Mouse (Mus musculus) cerebellum, postnatal 25 days (tissue): ENCODE results near the gene Vps8.

ENCODE experiments used
- DNase-seq, 2 experiments: peaks; one replicate each; pipeline ENCODE4 v3.0.0; 2021; ENCODE audit warnings: mixed read lengths in 2 of 2

Gene Vps8

DNA sequence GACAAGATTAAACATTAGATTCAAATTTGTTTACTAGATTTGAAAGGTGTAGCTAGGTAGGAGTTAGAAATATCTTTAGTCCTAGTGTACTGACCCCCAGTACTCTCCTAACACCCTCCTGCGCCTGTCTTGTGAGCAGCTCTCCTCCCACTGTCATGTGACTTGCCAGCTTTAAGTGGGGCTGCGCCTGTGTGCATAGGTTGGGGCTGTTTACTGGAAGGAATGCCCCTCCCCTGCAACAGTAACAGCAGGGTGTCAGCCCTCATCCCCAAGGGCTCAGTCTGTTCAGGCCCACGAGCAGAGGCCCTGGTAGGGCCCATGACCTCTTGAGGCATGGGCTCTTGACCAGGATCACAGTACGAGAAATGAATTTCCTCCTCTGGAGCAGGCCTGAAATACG is 62.8 kb downstream of the Vps8 start:
- DNase-seq, result no peak

DNA sequence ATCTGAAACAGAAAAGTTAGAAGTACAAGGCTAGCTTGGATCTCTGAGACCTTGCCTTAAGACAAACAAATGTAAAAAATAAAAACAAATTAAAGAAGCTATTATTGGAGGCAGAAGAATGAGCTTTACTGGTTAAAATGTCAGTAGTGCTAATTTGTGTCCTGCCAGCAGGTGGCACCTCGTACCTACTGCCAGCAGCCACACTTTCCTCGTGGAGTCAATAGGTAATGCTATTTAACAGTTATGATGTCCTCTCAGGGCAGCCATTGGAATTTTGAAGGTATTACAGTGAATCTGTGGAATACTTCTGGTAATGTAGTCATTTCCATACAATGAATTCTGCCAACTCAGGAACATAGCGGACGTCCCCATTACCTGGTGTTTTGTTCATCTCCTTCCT is 65.5 kb downstream of the Vps8 start:
- DNase-seq, result peak; percentile 53 to 70

DNA sequence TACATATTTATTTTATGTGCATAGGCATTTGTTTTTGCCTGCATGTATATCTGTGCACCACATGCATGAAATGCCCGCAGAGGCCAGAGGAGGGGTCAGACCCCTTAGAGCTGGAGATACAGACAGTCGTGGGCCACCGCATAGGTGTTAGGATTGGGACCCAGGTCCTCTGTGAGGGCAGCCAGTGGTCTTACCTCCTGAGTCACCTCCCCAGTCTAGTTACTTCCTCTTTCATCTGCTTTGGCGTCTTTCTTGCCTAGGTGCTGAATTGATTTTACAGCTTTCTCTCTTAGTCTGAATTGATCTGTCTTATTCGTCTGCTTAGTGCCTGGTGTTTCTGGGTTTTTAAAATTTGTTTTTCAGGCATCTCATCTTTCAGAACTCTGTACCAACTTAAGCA is 69.4 kb downstream of the Vps8 start:
- no peak for DNase-seq

DNA sequence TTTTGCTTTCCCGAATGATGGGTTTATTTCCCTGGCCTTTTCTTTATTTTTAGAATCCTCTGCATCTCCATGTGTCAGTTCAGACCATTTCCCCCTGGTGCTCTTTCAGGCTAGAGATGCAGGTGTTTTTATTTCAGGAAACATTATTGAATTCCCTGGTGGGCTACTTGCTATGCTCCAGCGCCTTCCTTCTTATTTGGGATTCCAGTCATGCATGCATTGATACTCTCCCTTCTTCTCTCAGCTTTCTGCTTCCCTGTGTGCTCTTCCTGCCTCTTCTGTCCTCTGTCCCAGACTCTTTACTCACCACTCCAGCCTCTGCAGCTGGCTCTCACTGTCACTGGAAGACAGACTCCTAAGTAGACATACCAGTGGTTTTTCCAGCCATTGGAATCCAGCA is 70.0 kb downstream of the Vps8 start:
- no peak for DNase-seq

DNA sequence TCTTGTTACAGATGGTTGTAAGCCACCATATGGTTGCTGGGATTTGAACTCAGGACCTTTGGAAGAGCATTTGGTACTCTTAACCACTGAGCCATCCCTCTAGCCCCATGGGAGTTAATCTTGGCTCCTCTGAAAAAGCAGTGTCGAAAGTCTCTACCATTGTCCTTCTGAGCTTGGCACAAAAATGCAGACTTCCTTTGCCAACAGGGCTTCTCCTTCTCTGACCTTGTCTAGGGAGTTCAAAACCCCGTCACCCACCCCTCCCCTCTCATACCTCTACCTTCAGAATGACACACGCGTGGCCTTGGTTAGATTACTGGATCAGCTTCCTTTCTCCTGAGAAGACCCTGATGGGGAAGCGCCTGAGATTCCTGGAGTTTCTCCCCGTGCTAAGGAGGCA is 71.8 kb downstream of the Vps8 start:
- DNase-seq, result no peak

DNA sequence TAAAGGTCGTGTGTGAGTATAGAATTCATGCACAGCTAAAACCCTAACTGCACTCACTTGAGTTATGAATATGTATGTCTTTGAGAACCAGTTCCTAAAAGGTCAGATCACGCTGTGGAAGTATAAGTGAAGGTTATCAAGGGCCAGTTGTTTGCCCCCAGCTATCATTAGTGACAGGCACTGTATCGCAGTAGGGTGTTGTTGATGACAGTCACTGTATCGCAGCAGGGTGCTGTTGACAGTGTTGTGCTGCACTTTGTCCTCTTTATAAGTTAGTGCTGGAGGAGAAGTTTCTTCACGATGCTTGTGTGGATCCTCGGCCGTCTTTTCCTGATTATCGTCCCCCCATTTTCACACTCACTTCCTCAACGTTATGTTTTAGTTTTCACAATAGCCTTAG is 73.9 kb downstream of the Vps8 start:
- no peak for DNase-seq

DNA sequence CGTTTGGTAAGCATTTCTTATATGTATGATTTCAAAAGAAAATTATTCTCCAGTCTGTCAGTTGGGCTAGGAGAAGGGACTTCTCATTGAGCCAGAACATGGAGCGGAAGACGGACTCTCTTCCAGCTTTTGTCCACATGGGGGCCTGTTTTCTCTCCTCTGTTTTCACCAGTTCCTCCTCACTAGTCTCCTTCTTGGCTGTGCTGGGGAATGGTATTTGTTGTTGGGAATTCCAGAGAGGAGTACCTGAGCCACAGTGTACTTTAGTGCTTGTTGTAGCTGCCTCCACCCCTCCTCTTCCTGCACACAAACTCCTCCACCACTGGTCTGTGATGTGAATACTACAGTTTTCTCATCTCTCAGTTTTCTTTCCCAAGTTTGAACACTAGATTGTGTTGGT is 74.7 kb downstream of the Vps8 start:
- no peak for DNase-seq

DNA sequence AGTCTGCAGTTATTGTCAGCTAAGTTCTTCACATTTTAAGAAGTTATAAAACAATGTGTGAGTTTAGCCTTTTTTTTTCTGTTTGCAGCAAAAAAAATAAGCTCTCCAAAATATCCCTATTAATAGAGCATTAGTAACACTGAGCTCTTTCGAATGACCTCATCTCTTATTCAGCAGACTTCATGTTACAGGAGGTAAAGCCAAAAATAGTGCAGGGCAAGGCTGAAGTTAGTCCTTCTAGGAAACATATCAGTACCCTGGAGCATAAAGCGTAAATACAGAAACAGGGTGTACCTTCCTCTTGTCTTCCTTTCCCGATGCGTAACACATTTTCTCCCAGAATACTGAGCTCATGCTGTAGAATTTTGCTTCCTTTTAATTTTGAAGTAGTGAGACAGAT is 76.1 kb downstream of the Vps8 start:
- DNase-seq, result no peak

DNA sequence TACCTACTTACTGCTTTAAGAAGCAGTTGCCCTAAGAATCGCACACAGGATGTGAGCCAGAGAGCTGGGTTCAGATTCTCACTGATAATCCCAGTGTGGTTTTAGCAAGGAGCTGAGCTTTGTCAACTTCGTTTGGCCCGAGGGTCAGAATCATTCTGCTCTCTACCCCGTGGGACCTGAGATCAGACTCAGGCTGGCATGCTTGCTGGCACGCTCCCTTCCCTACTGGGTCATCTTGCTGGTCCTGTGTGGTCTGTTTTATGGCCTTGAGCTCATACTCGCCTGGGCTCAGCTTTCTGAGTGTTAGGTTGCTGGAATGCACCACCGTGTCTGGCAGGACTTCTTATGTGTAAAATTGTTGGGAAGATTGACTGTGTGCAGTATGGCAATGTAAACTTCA is 76.7 kb downstream of the Vps8 start:
- no peak for DNase-seq

DNA sequence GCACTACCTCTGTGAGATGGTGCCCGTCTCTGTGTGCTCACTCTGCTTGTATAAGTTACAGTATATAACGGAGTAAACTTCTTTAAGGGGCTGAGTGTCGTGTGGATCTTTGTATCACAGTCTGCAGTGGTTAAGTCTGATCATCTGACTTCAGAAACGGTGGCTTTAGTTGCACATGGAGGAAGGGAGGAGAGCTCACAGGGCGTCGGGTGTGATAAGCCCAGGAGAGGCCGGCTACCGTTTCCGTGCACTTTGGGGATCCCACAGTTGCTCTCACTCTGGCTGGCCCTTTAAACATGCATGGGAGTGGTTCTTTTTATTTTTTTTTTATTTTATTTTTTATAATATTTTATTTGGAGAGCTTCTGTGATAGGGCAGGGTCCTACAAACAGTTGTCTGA is 95.9 kb downstream of the Vps8 start:
- DNase-seq, result no peak

DNA sequence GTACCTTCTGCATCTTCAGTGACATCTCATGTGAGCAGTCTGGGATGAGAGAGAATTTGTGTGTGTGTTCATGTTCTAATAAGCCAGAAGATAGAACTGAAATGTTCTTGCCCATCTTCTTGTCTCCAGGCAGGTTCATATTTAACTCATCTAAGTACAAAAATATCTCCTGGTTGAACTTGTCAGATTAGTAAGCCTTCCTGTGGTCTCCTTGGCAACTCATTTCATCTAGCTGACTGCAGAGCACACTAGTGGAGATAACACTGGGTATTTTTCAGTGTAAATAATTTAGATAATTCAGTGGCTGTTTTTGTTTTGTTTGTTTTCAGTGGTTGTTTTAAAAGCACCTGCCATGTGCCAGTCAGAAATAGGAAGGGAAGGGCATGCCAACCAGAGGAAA is 96.9 kb downstream of the Vps8 start:
- no peak for DNase-seq

DNA sequence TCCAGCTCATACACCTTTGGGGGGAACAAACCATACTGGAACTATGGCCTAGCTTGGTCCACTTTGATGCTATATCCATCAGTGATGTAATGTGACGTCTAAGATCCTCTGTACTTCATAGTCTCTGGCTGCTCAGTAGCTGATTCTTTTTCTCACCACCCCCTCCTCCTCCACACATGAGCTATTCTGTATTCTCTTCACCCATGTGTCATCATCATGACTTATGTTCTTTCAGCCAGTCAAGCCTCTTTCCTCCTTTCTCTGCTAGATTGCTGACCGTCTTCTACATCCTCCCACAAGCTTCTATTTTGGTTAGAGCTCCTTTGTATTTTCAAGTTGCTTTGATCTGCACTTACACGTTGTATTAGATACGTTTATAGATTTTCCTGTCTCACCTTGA is 100.8 kb downstream of the Vps8 start:
- no peak for DNase-seq

DNA sequence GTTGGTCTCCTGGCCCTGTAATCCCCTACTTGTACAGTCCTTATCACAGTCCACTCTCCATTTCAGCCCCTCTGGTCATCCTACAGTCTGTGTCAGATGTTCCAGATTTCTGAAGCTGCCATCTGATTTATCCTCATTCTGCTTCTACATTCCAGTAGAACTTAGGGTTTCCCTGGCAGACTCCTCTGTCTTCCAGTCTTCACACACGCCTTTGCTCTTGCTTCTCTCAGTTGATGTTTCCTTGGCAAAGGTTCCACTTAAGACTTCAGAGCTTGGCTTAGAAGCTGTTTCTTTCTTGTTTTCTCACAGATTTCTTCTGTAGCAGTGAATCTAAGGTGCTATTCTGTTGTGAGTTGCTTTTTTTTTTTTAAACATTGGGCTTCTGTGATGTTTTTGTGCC is 102.5 kb downstream of the Vps8 start:
- DNase-seq, result no peak

DNA sequence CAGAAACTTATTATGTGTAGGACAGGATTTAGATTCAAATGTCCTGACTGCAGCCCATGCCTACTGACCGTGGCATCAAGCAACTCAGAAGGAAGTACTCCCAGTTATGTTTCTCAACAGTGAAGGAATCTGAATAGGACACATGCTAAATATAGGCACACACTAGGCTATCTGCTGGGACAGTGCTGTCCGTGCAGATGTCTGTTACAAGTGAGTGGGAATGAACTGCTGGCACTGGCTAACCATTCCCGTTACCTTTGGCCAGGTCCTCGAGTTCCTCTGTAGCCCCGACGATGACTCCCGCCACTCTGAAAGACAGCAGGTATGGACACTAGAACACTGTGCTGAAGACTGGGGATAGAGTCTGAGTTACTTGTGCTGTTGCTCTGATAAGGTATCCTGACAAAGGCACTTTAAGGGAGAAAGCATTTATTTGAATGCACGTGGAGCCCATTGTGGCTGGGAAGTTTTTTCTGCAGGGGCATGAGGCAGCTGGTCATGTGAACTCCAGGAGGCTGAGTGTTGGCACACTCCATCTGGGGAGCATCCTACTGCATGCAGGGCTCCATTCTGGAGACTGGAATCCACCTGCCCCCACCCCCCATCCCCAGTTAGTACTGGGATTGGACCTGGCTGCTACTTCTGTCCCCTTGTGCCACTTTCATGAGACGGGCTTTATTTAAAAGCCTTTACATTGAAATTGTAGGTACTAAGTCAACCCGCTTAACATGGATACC is 104.5 kb downstream of the Vps8 start:
- no peak for DNase-seq

DNA sequence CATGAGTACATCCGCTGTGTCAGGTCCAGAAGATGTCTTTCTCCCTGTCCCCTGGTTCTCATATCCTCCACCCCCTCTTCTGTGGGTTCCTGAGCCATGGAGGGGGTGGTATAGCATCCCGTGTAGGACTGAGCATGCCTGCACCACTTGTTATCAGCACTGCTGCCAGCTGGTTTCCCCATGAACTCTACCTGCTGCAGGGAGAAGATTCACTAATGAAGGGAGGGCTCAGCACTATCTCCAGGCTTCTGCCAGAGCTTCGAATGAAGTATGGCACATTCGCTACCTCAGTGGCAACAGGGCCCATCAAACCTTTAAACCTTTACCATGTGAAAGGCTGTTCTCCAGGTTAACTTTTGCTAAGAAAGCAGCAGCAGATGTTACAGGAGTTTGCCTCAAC is 110.6 kb downstream of the Vps8 start:
- no peak for DNase-seq

DNA sequence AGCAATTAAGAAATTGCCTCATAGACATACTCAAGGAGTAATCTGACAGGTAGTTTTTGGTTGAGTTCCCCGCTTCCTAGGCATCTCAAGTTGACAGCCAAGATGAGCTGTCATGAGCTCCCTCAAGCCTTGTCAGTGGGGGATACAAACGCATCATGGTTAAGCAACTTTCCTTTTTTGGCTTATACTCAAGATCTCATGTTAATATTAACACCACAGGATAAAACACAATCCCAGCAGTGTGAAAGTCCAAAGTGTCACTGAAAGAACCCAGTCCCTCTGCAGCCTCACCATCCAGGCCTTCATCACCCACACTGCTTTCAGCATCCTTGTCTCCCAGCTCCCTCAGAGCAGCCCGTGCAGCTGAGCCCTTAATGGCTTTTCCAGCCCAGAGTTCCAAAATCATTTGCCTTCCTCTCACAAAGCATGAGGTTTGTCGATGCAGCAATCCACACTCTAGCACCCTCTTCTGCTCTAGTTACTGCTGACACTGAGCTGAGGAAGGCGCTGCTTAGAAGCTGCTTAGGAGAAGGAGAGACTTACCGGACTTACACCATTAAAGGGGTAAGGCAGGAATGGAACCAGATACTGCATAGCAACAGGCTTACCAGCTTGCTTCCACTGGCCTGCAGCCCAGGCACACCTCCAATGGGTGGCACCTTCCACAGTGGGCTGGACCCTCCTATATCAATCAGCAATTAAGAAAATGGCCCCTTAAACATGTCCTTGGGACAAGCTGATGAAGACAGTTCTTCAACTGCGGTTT is 113.5 kb downstream of the Vps8 start:
- DNase-seq, result no peak

DNA sequence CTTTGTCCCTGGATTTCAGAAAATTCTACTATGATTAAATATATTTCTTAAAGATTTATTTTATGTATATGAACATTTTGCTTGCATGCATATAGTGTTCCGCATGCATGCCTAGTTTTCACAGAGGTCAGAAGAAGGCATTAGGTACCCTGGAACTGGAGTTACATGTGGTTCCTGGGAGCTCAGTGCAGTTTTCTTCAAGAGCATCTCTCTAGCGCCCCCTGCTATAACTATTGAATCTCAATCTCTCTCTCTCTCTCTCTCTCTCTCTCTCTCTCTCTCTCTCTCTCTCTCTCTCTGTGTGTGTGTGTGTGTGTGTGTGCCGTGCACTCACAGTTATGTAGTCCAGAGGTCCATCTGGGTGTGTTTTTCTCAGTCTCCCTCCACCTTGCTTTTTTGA is 114.4 kb downstream of the Vps8 start:
- no peak for DNase-seq

DNA sequence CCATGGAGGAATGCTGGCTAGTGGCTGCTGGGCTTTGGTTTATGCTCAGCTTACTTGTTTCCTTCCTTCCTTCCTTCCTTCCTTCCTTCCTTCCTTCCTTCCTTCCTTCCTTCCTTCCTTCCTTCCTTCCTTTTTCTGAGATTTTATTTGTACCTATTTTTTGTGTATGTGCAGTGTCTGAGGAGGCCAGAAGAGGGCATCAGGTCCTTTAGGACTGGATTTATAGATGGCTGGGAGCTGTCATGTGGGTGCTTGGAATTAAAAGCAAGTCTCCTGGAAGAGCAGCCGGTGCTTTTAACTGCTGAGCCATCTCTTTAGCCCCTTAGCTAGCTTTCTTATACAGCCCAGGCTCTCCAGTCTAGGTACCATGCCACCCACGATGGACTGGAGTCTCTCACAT is 116.0 kb downstream of the Vps8 start:
- no peak for DNase-seq

DNA sequence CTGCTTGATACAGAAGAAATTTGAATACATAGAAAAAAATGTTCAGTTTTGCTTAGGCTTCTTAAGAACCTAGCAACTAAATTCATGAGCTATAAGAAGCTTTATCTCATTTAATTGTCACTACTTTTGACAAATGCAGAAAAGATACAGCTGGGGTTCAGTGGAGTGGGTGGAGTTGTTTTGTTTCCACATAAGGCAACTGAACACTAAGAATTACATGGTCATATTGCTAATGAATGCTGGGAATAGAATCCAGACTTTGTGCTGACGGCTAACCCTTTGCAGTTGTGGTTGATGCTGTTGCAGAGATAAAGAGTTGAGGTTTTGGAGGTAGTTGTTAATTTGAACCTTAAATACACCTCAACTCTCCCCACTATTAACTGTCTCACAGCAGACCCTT is 119.6 kb downstream of the Vps8 start:
- no peak for DNase-seq

DNA sequence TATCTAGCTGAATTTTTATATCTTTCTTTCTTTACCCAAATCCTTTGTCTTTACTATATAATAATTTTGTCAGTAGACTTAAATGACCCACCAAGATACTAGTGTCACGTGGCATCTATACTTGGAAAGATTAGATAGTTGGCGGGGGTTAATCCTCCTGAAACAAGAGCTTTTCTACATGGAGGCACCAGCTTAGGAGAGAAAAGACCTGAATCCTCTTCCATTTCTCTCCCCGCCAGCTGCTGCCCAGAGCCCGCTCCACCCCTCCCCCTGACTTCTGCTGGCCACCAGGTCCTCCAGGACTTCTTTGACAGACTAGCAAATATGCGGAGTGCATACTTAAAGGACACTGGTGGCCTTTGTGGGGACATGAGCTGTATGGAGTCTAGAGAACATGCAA is 124.5 kb downstream of the Vps8 start:
- no peak for DNase-seq

DNA sequence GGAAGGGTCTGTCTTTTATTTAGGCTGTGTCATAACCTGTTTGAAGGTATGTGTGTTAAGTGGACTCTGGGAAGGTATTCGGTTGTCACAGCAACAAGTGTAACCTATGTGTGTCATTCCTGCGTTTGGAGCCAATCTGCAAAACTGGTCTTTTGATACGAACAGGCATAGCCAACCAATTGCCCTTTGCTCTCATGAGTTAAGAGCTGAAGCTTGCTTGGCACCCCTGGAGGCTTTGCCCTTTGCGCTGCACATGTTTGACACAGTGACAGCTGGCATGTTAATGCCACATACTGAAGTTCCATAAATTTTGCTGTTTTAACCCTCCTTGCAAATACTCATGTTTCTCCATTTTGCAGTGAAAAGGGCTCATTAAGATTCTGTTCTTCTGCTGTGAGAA is 126.8 kb downstream of the Vps8 start:
- DNase-seq, result no peak

DNA sequence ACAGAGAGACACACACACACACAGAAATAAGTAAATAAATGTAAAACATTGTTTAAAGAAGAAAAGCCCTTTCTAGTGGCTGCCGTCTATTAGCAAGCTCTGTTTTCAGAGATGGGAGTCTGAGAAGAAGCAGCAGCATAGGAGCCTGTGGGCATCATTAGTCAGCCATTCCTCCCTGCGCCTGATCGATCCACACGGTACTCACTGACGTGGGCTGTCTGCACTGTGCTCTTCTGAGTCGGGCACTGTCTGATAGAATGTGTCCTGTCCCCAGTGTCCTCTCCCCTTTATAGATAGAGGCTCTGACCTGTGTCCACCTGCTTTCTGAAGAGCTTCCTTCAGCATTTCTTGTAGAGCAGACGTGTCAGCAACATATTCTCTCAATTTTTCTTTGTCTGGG is 127.5 kb downstream of the Vps8 start:
- DNase-seq, result no peak

DNA sequence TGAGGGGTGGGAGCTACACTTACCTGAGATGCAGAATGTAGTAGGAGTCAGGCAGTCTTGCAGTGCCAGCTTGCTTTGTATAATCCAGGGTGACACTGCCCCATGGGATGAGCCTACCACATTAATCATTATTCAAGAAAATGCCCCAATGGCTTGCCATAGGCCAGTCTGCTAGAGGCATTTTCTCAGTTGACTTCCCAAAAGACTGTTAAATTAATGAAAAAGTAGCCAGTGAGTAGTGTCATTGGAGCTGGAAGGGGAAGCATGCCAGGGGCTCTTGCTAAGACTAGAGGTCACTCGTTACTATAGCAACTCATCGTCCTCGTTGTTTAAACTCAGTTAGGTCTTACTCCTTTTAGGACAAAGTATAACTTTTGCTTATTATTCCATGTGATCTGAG is 130.6 kb downstream of the Vps8 start:
- DNase-seq, result no peak

DNA sequence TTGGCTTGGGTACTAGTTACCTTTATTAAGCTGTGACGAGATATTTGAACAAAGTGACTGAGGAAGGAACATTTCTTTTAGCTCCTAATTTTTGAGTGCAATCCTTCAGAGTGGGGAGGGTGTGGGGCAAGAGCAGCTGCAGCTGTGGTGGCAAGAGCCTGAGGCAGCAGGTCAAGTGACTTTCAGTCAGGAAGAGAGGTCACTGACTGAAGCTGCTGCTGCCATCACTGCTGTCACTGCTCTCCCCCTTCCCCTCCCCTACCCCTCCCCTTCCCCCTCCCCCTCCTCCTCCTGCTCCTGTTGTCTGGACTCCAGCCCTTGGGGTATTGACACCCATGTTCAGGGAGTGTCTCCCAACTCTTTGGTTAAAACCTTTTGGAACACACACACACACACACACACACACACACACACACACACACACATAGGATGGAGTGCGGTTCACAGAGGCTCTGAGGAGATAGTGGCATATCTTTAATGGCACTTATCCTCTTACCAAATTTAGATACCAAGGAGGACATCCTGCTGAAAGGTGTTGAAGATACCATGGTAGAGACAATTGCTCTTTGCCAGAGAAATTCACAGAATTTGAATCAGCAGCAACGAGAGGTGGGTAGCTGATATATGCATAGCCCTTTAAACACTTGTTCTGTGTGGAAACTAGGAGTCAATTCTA is 139.8 kb downstream of the Vps8 start:
- no peak for DNase-seq
